Mouse (Mus musculus) embryonic fibroblast, embryonic 13.5 days (primary cell): ENCODE measurements around the gene Adora3.

ENCODE experiments used
- CTCF ChIP-seq: IDR thresholded peaks from 2 replicates; pipeline ENCODE4 v1.5.1; 2011; ENCODE audit warnings: mild to moderate bottlenecking, control low read depth, low read length, moderate library complexity, borderline replicate concordance; ENCODE audit not compliant: insufficient read depth
- POLR2A ChIP-seq: IDR thresholded peaks from 2 replicates; pipeline ENCODE4 v1.6.1; 2011; ENCODE audit warnings: low read depth, mild to moderate bottlenecking, control low read depth, low read length, moderate library complexity

DNA sequence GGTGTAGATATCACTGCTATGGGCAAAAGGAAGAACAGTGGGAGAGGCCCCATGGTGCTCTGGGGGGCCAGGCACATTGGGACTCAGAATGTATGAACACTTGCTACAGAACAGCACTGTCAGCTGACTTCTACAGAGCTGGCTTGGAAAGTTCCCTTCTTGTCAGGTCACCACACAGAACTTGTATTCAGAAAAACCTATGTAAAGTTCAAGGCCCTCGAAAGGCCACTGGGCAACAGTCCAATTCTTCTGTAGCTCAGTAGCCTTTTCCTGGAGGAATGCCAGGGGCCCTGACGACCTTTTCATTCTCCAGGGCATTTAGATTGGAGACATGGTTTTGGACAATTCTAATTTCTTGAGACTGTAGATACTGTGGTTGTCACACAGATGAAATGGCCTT lies 2.5 kb upstream of the Adora3 start:
- TF ChIP-seq CTCF (no peak), POLR2A (no peak)
